Mouse (Mus musculus): ENCODE data around the gene Vwa5b2.

Vwa5b2 gene

DNA sequence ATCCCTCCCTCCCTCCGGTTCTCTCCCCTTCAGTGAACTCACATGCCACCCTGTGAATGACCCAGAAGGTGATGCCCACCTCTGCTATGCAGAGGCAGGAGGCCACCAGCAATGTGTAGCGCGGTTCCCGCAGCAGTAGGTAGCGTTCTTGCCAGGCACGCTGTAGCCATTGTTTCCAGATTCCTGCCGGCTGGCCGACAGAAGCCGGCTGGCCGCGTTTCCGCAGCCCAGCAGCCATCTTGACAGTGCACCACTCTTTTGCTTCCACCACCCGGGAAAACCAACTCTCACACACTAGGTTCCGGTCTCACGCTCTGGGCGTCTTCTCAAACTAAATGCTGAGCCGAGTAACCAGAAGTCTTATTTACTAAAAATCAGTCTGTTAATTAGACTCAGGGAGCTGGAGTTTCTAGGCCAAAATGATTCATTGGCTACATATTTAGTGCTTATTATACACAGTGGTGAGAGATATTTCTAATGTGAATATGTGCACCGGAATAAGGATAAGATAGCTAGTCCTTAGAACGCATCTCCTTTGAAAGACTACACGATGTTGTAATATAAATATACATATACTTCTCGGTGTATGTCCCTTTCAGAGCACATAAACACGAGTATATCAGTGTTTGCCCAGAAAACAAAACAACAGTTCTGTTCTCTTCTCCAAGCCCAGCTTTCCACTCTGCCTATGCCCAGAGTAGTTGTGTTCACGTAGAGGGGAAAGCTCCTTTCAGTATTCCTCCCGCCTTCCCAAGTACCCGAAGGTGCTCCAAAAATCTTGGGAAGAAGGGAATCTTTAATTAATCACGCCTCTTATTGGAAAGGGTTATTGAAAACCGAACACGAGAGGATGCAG is 21.5 kb downstream of the Vwa5b2 start:
- under 1% methylated on average over 28 of the region's 28 CpGs for WGBS

DNA sequence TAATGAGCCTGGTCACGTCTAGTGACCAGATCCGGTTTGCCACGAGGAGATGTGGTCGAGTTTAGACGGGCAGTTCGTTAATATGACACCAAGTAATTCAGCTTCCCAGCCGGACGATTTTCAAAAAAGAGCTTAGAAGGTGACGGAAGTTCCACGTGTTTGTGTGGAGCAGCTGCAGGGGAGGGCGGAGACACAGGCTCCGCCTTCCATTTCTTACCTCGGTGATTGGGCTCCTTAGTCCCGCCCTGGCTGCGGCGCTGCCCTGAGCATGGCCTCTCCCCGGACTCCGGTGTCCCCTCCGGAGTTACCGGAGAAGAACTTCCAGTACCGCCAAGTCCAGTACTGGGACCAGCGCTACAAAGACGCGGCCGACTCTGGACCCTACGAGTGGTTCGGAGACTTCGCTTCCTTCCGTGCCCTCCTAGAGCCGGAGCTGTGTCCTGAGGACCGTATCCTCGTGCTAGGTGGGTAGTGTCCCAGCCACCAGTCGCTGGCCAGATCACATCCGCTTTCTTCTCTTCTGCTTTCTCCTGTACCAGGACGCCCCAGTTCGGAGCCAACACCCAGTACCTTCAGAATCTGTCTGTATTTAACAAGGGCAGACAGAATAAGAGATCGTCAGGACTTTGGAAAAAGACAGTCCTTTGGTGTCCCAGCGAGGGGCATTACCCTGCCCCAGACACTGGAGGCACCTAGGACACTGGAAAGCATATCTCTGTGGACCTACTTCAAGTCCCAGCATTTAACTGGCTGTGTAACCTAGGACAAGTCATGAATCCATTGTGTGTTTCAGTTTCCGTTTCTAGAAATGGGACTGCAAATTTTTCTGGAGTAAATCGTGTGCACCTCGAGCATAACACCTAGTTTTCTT is 22.3 kb downstream of the Vwa5b2 start, which contains the start of the genes Eef1akmt4, Gm49333 and Alg3:
TSS of gene Eef1akmt4 (plus strand) at position 237 of the 871 bp plus-strand sequence.
TSS of gene Gm49333 (plus strand) at position 254 of the 871 bp plus-strand sequence.
TSS of gene Alg3 (minus strand) at position 379 of the 871 bp plus-strand sequence.
- 1% methylated on average over 41 of the region's 41 CpGs for WGBS

DNA sequence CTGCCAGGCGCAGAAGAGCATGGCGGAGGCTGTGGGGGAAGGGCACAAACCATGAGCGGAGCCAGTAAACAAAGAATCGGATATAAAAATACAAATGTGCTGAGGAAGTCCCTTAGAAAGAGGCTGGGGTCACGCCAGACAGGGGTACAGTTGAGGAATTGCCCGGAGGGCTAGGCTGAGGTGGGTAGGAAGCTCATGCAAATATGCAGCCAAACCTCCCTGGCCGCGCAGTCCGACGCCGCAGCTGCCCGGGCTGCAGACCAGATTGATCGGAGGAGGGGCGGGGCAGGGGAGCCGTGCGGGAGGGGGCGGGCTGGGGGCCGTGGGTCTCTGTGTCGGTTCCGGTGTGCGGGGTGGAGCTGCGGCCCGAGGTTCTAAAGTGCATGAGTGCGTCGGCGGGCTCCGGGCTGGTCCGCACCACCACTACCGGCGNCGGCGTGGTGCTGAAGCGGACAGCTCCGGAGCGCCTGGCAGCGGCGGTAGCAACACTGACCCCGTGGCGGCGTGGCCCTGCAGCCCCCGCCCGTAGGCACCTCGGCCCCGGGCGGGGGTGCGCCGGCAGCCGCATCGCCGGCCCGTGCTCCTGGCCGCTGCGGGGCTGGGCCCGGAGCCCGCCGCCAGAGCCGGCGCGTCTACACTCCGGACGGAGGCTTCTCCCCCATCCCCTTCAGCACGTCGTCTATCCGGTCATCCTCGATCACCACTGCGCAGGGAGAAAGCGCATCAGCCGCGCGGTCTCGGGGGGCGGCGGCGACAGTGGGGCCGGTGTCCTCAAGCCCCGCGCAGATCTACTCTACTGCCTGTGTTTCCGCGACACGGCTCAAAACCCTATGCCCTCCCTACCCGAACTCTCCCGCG is 30.5 kb downstream of the Vwa5b2 start:
- 4% methylated on average over 82 of the region's 83 CpGs for WGBS

DNA sequence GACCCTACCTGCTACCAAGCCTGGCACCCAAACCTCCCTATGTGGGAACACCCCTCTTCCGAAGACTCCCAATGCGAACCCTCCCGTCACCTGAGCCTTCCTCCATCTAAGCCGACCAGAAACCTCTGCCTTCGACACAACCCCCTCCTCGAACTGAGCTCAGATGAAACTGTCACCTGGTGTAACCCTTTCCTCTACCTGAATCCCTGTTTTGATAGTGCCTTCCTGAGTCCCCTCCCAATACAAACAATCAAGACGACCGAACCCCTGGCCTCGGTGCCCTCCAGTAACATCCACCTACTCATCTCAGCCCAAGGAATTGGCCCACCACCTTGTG is 31.1 kb downstream of the Vwa5b2 start:
- 2% methylated on average over 9 of the region's 9 CpGs for WGBS

DNA sequence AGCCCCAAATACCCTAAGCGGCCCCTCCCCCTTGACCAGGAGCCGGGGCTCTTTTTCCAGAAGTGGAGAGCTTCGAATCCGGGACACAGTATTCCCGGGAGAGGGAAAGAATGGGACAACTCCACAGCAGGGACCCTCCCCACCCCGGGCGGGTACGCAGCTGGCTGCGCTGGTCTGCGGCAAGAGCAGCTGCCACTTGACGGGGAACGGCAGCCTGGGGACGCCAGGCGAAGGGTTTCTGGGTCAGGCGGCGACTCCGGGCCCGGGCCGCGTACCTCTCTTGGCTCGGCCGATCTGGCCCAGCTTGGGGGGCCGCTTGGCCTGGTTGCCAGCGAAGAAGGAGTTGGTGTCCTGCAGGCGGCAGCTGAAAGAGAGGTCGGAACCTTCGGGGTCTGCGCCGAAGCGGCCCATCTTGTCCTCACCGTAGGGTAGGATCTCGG is 31.5 kb downstream of the Vwa5b2 start:
- WGBS: under 1% methylated on average over 32 of the region's 32 CpGs

DNA sequence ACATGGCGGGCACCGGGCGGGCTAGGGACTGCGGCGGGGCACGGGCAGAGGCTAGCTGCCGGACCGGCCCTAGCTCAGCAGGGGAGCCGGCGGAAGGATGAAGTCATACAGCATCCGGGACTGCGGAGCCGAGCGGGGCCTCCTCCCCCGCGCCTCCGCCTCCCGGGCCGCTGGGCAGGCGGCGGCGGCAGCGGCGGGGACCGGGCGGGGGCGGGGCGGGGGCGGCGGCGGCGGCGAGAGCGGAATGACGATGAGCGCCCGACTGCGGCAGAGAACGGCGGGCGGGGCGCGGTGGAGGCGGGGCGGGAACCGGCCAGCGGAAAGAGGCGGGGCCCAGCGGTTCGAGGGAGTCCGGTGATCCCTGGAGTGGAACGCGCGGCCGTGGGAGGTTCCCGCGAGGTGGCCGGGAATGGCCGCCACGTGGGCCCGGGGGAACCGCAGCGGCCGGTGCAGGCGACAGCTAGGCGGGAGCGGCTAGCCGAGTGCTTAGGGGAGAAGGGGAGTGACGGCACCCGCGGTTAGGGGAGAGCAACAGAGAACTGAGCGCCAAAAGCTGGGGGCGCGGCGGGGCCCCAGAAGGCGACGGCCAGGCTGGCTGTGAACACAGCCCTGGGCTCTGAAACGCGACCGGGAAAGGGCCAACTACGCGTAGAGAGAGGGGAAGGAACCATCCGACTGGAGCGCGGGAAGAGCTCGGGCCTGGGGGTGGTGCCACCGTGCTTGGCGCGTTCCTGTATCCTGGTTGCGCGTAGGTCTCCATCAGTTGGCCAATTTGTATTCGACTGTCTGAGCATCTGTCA is 32.1 kb downstream of the Vwa5b2 start, which contains the start of gene Camk2n2:
TSS of gene Camk2n2 (minus strand) at position 97 of the 800 bp plus-strand sequence.
- under 1% methylated on average over 92 of the region's 92 CpGs for WGBS

DNA sequence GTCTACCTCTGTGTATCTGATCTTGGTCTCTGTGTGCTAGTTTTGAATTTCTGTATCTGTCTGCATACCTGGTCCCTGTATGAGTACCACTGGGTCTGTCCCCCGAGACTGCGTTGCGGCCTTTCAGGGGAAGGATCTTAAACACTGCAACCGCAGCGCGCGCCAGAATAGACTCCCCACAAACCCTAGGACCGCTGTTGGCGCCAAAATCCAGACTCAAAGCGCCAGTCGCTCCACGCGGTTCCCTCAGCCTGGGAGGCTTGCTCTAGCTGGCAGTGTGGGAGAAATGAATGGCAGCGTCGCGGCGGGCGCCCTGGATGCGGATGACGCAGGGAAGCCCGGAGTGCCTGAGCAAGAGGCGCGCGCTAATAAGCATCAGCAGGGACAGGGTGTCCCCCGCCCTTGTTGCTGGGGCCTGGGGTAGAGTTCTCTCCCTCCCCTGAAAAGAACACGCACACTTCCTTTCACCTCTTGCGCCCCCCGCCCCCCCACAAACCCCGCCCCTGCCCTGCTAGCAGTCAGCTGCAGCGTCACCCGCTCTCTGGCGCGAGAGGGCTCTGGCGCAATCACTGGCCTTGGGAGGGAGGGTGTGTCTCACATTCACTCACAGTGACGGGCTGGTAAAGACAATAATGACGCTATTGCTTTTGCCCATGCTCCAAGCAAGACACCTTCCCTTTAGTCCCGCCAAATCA is 32.9 kb downstream of the Vwa5b2 start:
- WGBS: under 1% methylated on average over 37 of the region's 37 CpGs

DNA sequence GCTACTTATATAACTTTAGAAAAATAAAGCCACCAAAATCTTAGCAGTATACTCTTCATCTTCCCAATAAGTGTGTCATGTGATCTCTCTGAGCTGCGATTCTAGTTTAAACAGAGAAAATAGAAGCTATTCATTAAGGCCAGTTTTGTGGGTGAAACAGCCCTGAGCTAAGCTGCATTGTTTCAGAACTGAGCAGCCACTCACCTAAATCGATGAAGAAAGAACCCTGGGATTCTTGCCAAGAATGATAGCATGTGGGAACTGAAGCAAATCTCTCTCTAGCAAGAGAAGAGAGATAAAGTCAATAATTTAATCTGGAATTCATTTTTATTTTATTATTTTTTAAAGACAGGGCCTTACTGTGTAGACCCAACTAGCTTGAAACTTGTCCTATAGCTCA is 33.9 kb downstream of the Vwa5b2 start:
- 25% methylated on average over 2 of the region's 2 CpGs for WGBS

DNA sequence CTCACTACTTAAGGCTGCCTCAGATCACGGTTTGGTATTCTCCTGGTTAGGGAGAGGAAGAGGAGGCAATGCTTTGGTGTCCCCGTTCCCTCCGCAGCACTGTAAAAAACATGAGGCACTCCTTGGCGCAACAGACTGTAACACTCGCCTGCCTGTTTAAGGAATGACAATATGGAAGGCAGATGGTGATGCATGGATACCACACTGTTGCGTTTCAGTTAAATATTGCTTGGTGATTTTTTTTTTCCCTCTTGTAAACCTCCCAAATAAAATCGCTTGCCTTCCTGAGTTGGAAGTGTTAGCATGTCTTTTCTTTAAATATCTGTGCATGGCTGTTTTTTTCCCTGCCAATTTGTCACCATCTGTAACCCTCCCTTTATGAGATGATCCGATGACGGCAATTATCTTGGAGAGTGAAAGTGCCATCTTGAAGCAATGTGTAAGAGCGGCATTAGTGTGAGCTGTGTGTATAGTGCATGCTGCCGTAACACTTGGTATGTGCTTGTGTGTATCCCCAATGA is 39.7 kb downstream of the Vwa5b2 start:
- WGBS: 41% methylated on average over 11 of the region's 11 CpGs

DNA sequence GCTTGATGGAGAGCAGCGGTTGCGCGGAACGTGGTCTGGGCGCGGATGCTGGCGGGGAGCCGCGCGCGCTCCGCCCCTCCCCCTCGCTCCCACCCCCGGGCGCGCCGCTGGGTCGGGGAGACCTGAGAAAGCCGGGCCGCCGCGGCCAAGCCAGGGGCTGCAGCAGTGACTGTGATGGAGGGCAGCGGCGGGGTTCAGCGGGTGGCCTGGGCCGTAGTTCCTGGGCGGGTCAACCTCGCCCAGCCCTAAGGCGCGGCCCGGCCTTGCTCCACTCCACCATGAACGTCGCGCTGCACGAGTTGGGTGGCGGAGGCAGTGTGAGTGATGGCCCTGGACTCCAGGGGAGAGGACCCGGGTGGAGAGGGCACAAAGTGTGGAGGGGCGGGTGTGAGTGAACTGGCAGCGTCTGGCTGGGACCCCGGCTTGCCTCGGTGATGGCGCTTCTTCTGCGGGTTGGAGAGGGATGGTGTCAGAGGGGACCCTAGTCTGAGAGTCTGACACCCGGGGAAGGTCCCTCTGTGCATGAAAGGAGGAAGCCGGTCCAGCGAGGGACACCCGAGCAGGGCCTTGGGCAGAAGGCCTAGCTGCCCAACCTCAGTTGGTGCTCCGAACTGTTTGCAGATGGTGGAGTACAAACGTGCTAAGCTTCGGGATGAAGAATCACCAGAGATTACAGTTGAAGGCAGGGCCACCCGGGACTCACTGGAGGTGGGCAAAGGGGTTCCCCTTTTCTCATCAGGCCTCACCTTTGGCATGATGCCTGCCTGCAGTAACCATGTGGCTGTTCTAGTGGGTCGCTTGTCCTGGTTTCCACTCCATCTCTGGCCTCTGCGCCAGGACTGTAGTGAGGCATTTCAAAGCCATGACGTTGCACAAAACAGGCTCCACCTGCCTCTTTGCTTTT is 40.7 kb downstream of the Vwa5b2 start, which contains the start of gene Ece2:
TSS of gene Ece2 (plus strand) at position 98 of the 904 bp plus-strand sequence.
- 7% methylated on average over 54 of the region's 54 CpGs for WGBS

DNA sequence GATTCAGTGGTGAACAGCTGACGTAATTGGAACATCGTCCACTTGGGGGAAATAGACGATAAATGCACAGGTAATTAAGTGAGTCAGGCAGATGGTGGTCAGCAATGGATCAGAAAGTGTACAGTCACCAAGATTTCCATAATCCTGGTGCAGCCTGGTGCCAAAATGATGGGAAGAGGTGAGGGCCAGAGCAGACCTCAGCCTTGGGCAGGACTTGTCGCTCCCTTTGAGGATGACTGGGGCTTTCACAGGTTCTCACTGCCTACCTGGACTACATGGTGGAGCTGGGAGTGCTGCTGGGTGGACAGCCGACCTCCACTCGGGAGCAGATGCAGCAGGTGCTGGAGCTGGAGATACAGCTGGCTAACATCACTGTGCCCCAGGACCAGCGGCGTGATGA is 48.1 kb downstream of the Vwa5b2 start:
- WGBS: 87% methylated on average over 8 of the region's 8 CpGs

DNA sequence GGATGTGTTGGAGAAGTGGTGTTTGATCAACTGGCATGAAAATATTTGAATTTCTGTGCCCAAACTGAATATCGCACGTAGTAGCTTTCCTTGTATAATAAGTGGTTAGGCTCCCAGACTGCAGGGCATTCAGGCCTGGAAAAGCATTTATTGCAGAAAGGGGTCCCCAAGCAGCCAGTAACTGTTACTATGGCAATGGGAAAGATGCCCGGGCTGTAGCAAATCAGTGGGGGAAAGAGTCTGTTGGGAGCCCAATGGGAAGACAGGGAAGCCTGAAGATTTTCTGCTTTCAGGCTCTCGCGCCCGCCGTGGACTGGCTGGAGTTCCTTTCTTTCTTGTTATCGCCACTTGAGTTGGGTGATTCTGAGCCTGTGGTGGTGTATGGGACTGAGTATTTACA is 49.1 kb downstream of the Vwa5b2 start:
- WGBS: 30% methylated on average over 8 of the region's 8 CpGs

DNA sequence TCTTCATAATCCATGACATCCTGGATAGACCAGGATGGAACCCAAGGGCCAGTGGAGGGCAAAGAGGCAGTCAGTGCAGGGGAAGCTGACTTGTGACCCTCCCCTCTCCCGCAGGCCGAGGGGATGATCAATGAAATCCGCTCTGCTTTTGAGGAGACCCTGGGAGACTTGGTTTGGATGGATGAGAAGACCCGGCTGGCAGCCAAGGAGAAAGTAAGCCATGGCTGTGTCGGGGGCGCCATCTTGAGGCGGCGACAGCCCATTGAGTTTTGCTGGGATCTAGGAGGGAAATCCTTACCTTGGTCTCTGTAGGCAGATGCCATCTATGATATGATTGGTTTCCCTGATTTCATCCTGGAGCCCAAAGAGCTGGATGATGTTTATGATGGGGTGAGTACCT is 52.9 kb downstream of the Vwa5b2 start:
- WGBS: under 1% methylated on average over 8 of the region's 8 CpGs

DNA sequence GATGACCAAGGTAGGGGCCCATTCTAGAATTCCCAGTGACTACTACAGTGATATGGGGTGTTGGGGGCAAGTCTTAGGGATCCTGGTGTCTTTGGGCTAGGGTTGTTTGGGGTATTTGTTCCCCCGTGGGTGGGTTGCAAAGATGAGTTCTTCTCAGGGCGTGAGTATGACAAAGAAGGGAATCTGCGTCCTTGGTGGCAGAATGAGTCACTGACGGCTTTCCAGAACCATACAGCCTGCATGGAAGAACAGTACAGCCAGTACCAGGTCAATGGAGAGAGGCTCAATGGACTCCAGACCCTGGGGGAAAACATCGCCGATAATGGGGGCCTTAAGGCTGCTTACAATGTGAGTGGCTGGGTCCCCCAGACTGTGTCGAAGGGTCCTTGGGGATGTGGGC is 54.6 kb downstream of the Vwa5b2 start:
- 87% methylated on average over 7 of the region's 7 CpGs for WGBS

DNA sequence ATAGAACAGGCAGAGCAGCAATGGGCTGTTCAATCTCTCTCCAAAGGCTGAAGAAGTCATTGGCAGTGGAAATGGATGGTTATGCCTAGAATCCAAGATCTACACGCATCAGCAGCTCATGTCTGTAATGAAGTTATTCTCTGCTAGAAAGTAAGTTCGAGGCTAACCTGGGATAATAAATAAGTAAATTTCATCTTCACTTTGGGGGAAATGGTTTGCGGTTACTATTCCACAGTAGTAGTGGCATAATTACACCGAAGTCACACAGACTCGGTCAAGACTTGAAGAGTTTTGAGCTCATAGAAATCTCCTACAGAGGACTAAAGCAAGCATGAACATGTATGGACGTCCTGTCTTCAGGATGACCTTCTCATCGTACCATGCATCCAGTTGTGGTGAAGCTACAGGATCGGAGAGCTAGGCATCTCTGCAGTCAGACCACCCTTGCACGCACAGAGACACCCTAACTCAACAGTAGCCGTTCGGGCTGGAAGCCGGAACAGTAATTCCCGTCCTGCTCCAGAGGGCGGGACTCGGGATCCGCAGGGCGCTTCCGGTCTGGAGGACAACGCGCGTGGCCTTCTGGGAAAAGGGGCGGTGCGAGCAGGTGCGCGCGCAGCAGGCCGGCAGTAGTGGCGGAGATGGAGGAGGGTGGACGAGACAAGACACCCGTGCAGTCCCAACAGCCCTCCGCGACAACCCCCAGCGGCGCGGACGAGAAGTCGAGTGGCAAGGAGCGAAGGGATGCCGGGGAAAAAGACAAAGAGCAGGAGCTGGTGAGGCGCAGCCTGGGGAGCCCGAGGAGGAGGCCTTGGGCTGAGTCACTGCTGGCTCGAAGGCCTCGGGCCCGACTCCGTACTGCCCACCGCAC is 62.0 kb downstream of the Vwa5b2 start, which contains the start of gene Psmd2:
TSS of gene Psmd2 (plus strand) at position 577 of the 871 bp plus-strand sequence.
- 1% methylated on average over 46 of the region's 46 CpGs for WGBS

DNA sequence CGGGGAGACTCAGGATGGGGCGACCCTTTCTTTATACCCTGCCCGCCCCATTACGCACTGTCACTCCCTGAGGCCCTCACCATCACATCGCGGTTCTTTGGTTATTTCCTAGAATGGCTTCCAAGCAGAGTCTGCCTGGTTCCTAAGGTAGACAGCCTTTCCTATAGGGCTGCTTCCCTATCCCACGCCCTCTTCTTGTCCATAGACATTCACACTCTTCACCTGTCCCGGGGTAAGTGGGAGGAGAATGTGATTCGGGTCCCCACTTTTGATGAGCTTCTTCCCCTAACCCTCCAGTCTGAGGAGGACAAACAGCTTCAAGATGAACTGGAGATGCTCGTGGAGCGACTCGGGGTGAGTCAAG is 62.7 kb downstream of the Vwa5b2 start:
- 5% methylated on average over 12 of the region's 12 CpGs for WGBS

DNA sequence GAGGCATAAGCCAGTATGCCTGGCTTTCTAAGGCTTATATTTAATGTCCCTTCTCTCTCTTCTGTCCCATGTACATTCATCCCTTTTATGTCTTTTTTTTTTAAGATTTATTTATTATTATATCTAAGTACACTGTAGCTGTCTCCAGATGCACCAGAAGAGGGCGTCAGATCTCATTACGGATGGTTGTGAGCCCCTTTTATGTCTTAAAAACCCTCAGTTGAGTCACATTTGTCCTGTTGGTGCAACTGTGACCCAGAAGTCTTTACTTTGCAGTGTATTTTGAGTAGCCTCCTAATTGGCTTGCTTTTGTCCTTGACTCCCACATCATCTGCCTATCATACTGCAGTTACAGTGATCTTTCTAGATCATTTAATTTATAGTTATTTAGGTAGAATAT is 64.0 kb downstream of the Vwa5b2 start:
- WGBS: 40% methylated on average over 2 of the region's 2 CpGs
